Mouse (Mus musculus) cortical plate, adult 2 months (tissue): ENCODE data around the gene Dync1h1. TPM values are rescaled to one million over a fixed set of nuclear protein-coding genes. Genes with fewer than 3 reads are reported as not detected.
"Not testable (repeated sequence)": the region's sequence is repeated elsewhere in the genome, so short reads cannot be mapped to it uniquely, and the experiment has no call there.

Experiments used
- H3K27ac ChIP-seq: fragments of 200-500 bp; 2 replicates; pipeline ENCODE4 v1.5.1; 2012; ENCODE audit warnings: low read length, control low read depth, inconsistent platforms; ENCODE audit not compliant: insufficient read depth
- H3K4me1 ChIP-seq: fragments of 200-500 bp; 2 replicates; pipeline ENCODE4 v1.6.1; 2011; ENCODE audit warnings: low read length; ENCODE audit not compliant: control insufficient read depth, insufficient read depth
- H3K4me3 ChIP-seq: fragments of 200-500 bp; 2 replicates; pipeline ENCODE4 v1.5.1; 2011; ENCODE audit warnings: mild to moderate bottlenecking, low read length, control low read depth; ENCODE audit not compliant: insufficient read depth
- CTCF ChIP-seq: fragments of 200-500 bp; IDR thresholded peaks from 2 replicates; pipeline ENCODE4 v1.5.1; 2011; ENCODE audit warnings: mild to moderate bottlenecking, control low read depth, low read length; ENCODE audit not compliant: insufficient read depth; ENCODE audit errors: extremely low read depth
- POLR2A ChIP-seq: fragments of 200-500 bp; IDR thresholded peaks from 2 replicates; pipeline ENCODE4 v1.6.1; 2011; ENCODE audit warnings: mild to moderate bottlenecking, low read length, control low read depth; ENCODE audit not compliant: insufficient read depth; ENCODE audit errors: extremely low read depth
- polyA plus RNA-seq: library from polyadenylated mRNA; depleted of rRNA; stranded (reverse); fragments of >200 nt; gene quantifications from 2 replicates; pipeline ENCODE4 v1.2.3, GENCODE M21; 2012

Dync1h1 gene
- polyA plus RNA-seq, 1 experiment: 279 TPM

DNA sequence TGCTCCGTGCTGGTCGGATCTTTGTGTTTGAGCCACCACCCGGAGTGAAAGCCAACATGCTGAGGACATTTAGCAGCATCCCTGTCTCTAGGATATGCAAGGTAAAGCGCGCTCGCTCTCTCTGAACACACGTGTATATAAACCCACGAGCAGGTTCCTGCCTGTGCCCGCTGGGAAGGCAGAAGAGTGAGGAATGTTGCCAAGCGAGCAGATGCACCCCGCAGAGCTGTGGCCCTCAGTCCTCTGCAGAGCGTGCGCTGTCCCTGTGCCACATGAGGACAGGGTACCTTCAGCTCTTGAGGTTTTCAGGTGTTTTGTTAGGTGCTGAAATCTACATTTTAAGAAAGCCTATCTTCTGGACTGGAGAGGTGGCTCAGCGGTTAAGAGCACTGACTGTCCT lies 60.5 kb downstream of the Dync1h1 start:
- no peak overlapping the region for H3K4me3 ChIP-seq
- H3K4me1 ChIP-seq: no peaks in the 10 kb centered on the region
- no peak overlapping the region for H3K27ac ChIP-seq
- TF ChIP-seq CTCF (no peak), POLR2A (no peak)

- Histone ChIP-seq H3K4me1 (no peaks in the 10 kb centered on the region), H3K27ac (no peak overlapping the region), H3K4me3 (no peak overlapping the region)
- TF ChIP-seq POLR2A: no peak
- TF ChIP-seq CTCF: no peak
Observed at GRCm38 (mm10) chr12:110667466-110668077, 66.3 kb downstream of the Dync1h1 start.

- Histone ChIP-seq H3K4me3 (no peak overlapping the region), H3K4me1 (no peaks in the 10 kb centered on the region), H3K27ac (no peak overlapping the region)
- TF ChIP-seq POLR2A (no peak), CTCF (no peak; the same call in 1 of the 2 replicates)
Observed at GRCm38 (mm10) chr12:110674243-110674642, 73.0 kb downstream of the Dync1h1 start.

DNA sequence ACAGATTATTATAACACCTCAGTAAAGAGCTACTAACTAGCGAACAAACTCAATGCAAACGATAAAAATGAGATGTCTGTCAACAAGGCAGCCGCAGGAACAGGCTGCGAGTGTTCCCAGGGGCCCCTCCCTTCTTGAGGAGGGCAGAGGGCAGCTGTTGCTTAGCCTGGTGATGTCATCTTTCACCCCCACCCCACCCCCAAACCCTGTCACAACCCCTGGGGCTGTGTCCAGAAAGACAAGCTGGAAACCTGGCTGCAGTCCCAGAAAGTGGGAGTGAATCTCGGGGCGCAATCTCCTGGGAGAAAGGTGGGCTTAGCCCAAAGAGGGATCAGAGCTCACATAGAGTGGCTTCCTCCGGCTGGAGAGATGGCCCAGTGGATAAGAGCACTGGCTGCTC lies 79.9 kb downstream of the Dync1h1 start:
- Histone ChIP-seq H3K27ac (no peak overlapping the region), H3K4me3 (no peak overlapping the region), H3K4me1 (no peaks in the 10 kb centered on the region)
- TF ChIP-seq POLR2A (no peak), CTCF (no peak)

GRCm38 (mm10) chr12:110681878-110682277 lies 80.6 kb downstream of the Dync1h1 start:
- Histone ChIP-seq H3K27ac (no peak overlapping the region), H3K4me3 (no peak overlapping the region), H3K4me1 (no peaks in the 10 kb centered on the region)
- TF ChIP-seq CTCF: no peak

DNA sequence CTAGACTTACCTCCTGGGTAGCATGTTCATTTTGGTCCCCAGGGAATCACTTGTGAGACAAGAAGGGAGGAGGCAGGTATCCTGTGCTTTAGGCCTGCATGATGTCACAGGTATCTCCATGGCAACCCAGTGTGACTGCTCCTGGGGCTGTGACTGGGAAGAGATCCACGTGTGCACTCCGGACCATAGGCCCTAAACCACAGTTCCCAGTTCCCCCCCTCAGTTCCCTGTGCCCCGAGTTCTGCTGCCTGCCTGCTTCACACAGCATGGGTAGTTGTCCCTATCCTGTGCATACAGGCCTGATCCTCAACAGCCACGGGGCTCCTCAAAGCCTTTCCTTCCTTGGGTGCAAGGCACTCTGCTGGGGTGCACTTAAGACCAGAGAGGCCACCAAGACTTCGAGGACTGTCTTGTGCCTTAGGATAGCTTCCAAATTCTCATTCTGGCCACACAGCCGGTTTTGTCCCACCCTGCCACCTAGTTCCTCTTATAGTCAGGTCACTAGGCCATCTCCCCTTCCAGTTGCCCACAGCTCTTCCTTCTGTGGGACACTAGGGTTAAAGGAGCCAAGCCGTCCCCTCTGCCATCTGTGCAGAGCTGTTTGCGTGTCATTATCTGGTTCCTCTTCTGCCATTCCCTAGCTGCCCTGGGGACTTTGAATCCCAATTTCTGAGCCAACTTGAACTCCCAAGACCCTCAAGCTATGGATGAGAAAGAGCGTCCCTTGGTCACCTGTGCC lies 81.5 kb downstream of the Dync1h1 start, which contains the start of gene 1700001K19Rik:
Gene 1700001K19Rik (minus strand): TSS at position 59 of the 739 bp plus-strand sequence.
- H3K27ac ChIP-seq: no peak within 1 kb of the TSS
- no peak within 1 kb of the TSS for H3K4me3 ChIP-seq
- H3K4me1 ChIP-seq: no peaks in the 10 kb centered on the region
- no peak for TF ChIP-seq POLR2A
- TF ChIP-seq CTCF: no peak

DNA sequence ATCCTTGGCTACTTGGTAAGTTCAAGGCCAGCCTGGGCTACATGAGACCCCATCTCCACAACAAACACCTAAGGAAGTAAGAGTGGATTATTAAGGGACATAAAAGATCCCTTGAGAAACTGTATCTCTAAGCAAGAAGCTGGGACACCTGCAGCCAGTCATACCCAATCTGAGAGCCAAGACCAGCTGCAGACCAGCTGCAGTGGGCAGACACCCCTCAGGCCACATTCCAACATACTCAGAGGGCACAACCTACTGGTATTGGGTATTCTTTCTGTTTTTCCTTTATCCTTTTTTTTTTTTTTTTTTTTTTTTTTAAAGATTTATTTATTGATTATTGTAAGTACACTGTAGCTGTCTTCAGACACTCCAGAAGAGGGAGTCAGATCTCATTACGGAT lies 82.3 kb downstream of the Dync1h1 start:
- peaks cover 4% of the 10 kb centered on the region for H3K4me1 ChIP-seq
- no peak overlapping the region for H3K27ac ChIP-seq
- no peak overlapping the region for H3K4me3 ChIP-seq
- TF ChIP-seq POLR2A: no peak
- no peak for TF ChIP-seq CTCF

DNA sequence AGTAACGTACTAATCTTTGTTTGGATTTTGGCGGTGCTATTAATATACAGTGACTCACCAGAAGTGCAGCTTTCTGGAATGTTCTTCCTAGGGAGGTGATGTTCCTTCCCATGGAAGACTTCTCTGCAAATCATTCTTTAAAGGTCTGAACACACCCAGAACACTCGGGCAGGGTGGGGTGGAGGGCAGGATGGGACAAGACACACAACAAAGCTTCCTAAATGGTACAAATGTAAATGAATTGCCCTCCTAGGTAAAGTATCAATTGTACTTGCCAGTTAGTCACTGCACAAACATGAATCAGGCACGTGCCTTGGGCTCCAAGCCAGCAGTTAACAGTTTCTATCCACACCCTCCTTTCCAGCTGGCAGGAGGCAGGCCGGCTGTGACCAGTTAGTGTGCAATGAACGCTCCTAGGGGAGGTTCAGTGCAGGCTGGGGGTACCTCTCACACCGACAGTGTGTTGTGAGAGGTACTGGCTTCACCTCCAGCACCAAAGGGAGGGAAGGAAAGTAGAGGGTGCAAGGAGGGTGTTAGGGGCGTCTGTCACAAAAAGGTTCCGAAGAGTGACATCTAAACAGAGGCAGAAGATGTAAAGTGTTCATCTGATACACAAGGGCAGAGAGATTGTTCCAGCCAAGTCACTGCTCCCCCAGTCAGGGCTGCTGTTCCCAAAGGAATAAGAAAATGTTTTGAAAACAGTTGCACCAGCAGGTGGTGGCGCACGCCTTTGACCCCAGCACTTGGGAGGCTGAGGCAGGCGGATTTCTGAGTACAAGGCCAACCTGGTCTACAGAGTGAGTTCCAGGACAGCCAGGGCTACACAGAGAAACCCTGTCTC lies 86.9 kb downstream of the Dync1h1 start:
- no peak for TF ChIP-seq POLR2A
- Histone ChIP-seq H3K4me3 (no peak overlapping the region), H3K4me1 (peaks cover 4% of the 10 kb centered on the region), H3K27ac (no peak overlapping the region)

DNA sequence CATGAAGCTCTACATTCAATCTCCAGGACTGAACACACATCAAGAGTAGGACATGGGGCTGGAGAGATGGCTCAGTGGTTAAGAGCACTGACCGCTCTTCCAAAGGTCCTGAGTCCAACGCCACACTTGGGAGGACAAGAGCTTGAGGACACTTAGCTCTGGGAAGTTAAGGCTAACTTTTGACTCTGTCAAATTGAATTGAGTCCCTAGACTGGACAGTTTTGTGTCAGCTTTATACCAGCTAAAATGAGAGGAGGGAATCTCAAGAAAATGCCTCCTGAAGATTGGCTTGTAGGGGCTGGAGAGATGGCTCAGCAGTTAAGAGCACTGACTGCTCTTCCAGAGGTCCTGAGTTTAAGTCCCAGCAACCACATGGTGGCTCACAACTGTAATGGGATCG lies 87.7 kb downstream of the Dync1h1 start:
- not testable (repeated sequence) for H3K4me3 ChIP-seq, H3K4me1 ChIP-seq, H3K27ac ChIP-seq

- H3K4me1 ChIP-seq: peaks cover 4% of the 10 kb centered on the region
Observed at GRCm38 (mm10) chr12:110689919-110690643, 88.8 kb downstream of the Dync1h1 start.

GRCm38 (mm10) chr12:110693378-110693777 lies 92.1 kb downstream of the Dync1h1 start:
- H3K4me1 ChIP-seq, H3K4me3 ChIP-seq, H3K27ac ChIP-seq: not testable (repeated sequence)

More at GRCm38 (mm10) chr12:110689919-110690643, 88.8 kb downstream of the Dync1h1 start:
- no peak overlapping the region for H3K27ac ChIP-seq
- no peak overlapping the region for H3K4me3 ChIP-seq
- TF ChIP-seq CTCF (no peak), POLR2A (no peak)
